Mouse (Mus musculus): ENCODE results near the gene Fam198b. TPM values are rescaled to one million over a fixed set of nuclear protein-coding genes. Genes with fewer than 3 reads are reported as not detected.

Fam198b gene
- polyA plus RNA-seq, 1 experiment from 2014 or later, result 6.0 TPM

DNA sequence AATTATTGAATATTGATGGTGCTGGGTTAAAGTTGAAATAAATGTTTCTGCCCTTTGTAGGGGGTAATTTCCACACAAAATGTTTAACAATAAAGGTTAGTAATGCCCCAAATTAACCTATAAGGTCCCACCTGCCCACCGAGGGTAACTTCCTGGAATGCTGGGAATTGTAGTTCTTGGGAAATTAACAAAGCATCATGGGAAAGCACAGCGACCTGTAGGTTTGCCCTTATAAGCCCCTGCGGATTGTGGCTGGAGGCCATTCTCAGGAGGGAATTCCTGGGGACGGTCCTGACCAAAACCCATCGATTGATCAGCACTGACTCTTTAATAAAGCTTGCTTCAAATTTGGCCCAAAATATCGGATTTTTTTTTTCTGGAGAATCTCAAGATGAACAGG is 33.7 kb upstream of the Fam198b start:
- Histone ChIP-seq H3K27ac (replicated peaks; ENCODE audit: low read depth, low read length) (no peak overlapping the region), H3K27me3 (ENCODE audit: control insufficient read depth, insufficient read depth, low read length) (no peaks in the 10 kb centered on the region)
- ATAC-seq (ENCODE audit: insufficient number of reproducible peaks, low FRiP score, low TSS enrichment, low read depth), result no peak

GRCm38 (mm10) chr3:79852108-79852507 is 32.2 kb upstream of the Fam198b start:
- Histone ChIP-seq H3K9ac (ENCODE audit: low read length) (no peak overlapping the region), H3K9me3 (ENCODE audit: control insufficient read depth, low read length) (no peaks in the 10 kb centered on the region), H3K4me3 (ENCODE audit: low read depth, low read length) (no peak overlapping the region), H3K27ac (replicated peaks; ENCODE audit: low read depth, low read length) (no peak overlapping the region), H3K36me3 (ENCODE audit: control insufficient read depth, insufficient read depth, low read length) (no peaks in the 10 kb centered on the region), H3K4me1 (ENCODE audit: control insufficient read depth, insufficient read depth, low read length) (no peaks in the 10 kb centered on the region), H3K27me3 (ENCODE audit: control insufficient read depth, insufficient read depth, low read length) (no peaks in the 10 kb centered on the region), H3K4me2 (ENCODE audit: low read depth, severe bottlenecking) (no peak overlapping the region)
- 69% methylated on average over 3 of the region's 3 CpGs for WGBS
- ATAC-seq (ENCODE audit: insufficient number of reproducible peaks, low FRiP score, low TSS enrichment, low read depth) (no peak), DNase-seq (ENCODE audit: low spot score) (no peak)

More for the DNA sequence above, 33.7 kb upstream of the Fam198b start:
- Histone ChIP-seq H3K4me2 (ENCODE audit: low read depth, severe bottlenecking) (no peak overlapping the region), H3K4me3 (ENCODE audit: low read depth, low read length) (no peak overlapping the region), H3K4me1 (ENCODE audit: control insufficient read depth, insufficient read depth, low read length) (no peaks in the 10 kb centered on the region), H3K9me3 (ENCODE audit: control insufficient read depth, low read length) (no peaks in the 10 kb centered on the region), H3K9ac (ENCODE audit: low read length) (no peak overlapping the region), H3K36me3 (ENCODE audit: control insufficient read depth, insufficient read depth, low read length) (no peaks in the 10 kb centered on the region)
- 38% methylated on average over 6 of the region's 6 CpGs for WGBS
- DNase-seq (ENCODE audit: low spot score), result no peak

DNA sequence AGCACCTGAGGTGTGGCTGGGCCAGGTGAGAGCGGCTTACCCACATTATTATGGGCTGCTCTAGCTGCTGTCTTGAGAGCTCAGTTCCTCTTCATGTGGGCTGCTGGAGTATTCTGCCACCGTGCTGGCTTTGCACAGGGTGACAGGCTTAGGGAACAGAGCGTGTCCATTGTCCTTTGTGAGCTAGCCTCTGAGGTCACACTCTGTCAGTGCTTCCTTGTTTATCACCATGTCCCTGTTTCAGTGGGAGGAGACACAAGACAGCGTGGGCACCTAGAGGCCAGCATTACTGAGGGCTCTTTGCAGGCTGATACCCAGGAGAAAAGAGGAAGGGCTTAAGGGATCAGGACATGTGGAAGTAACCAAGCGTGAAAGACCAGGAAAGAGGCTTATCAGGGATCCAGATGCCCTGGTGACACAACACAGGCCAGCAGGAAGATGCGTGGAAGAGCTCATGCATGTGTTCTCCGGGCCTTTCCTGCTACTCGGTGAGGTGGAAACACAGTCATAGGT is 31.6 kb upstream of the Fam198b start, which contains the start of gene Tmem144:
Tmem144 (minus strand) TSS at position 120 of the 513 bp plus-strand sequence.
- ATAC-seq (ENCODE audit: insufficient number of reproducible peaks, low FRiP score, low TSS enrichment, low read depth) (no peak), DNase-seq (ENCODE audit: low spot score) (no peak)
- Histone ChIP-seq H3K27ac (replicated peaks; ENCODE audit: low read depth, low read length) (no peak within 1 kb of the TSS), H3K4me2 (ENCODE audit: low read depth, severe bottlenecking) (no peak within 1 kb of the TSS), H3K9ac (ENCODE audit: low read length) (no peak within 1 kb of the TSS), H3K4me3 (ENCODE audit: low read depth, low read length) (no peak within 1 kb of the TSS), H3K9me3 (ENCODE audit: control insufficient read depth, low read length) (no peaks in the 10 kb centered on the region), H3K36me3 (ENCODE audit: control insufficient read depth, insufficient read depth, low read length) (no peaks in the 10 kb centered on the region), H3K4me1 (ENCODE audit: control insufficient read depth, insufficient read depth, low read length) (no peaks in the 10 kb centered on the region), H3K27me3 (ENCODE audit: control insufficient read depth, insufficient read depth, low read length) (no peaks in the 10 kb centered on the region)
- 78% methylated on average over 8 of the region's 8 CpGs for WGBS

DNA sequence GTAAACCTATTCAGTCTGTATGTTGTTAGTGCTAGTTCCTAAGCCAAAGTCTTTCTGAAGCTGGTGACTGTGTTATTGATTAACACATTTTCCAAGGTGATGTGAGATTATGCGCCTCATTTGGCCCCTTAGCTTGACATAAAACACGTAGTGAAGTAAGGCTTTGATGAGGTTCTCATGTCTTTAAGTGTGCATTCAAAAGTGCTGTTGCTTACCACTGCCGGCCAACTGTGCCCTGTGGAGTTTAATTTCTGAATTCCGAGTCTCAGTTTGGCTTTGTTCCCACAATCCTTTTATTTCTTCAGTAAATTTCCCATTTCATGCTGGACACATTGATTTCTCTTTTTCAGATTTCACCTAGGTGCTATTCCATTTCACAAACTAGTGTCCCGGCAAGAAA is 26.6 kb upstream of the Fam198b start:
- no peaks in the 10 kb centered on the region for H3K27me3 ChIP-seq (ENCODE audit: control insufficient read depth, insufficient read depth, low read length)
- no peak overlapping the region for H3K4me3 ChIP-seq (ENCODE audit: low read depth, low read length)
- no peaks in the 10 kb centered on the region for H3K4me1 ChIP-seq (ENCODE audit: control insufficient read depth, insufficient read depth, low read length)
- DNase-seq (ENCODE audit: low spot score) (no peak), ATAC-seq (ENCODE audit: insufficient number of reproducible peaks, low FRiP score, low TSS enrichment, low read depth) (no peak)
- WGBS, result 49% methylated on average over 5 of the region's 5 CpGs
- H3K36me3 ChIP-seq (ENCODE audit: control insufficient read depth, insufficient read depth, low read length), result no peaks in the 10 kb centered on the region
- no peak overlapping the region for H3K4me2 ChIP-seq (ENCODE audit: low read depth, severe bottlenecking)
- H3K9me3 ChIP-seq (ENCODE audit: control insufficient read depth, low read length), result no peaks in the 10 kb centered on the region
- no peak overlapping the region for H3K27ac ChIP-seq (replicated peaks; ENCODE audit: low read depth, low read length)
- H3K9ac ChIP-seq (ENCODE audit: low read length), result no peak overlapping the region

DNA sequence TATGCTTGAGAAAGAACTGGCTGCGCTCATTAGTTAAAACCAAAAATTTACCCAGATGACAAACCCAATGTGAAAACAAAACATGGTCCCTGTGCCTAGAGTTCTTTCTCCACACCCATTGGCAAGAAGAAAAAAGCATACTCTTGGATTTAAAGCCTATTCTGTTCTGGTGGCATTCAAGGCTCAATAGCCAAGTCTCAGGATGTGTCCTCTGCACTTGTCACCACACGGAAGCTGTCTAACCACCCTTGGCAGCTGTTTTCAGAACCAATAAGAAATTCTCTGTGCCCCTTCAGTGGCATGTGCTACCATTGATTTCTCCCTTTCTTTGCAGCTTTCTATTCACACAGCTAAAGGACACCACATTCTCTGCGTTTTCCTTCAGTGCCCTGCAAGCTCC is 26.1 kb upstream of the Fam198b start:
- no peaks in the 10 kb centered on the region for H3K36me3 ChIP-seq (ENCODE audit: control insufficient read depth, insufficient read depth, low read length)
- H3K4me1 ChIP-seq (ENCODE audit: control insufficient read depth, insufficient read depth, low read length), result no peaks in the 10 kb centered on the region
- no peaks in the 10 kb centered on the region for H3K9me3 ChIP-seq (ENCODE audit: control insufficient read depth, low read length)
- DNase-seq (ENCODE audit: low spot score) (no peak), ATAC-seq (ENCODE audit: insufficient number of reproducible peaks, low FRiP score, low TSS enrichment, low read depth) (no peak)
- no peak overlapping the region for H3K4me3 ChIP-seq (ENCODE audit: low read depth, low read length)
- no peak overlapping the region for H3K4me2 ChIP-seq (ENCODE audit: low read depth, severe bottlenecking)
- no peak overlapping the region for H3K9ac ChIP-seq (ENCODE audit: low read length)
- 81% methylated on average over 3 of the region's 3 CpGs for WGBS
- H3K27ac ChIP-seq (replicated peaks; ENCODE audit: low read depth, low read length), result no peak overlapping the region
- no peaks in the 10 kb centered on the region for H3K27me3 ChIP-seq (ENCODE audit: control insufficient read depth, insufficient read depth, low read length)

- 39% methylated on average over 7 of the region's 7 CpGs for WGBS
- no peak for ATAC-seq (ENCODE audit: insufficient number of reproducible peaks, low FRiP score, low TSS enrichment, low read depth)
- H3K4me3 ChIP-seq (ENCODE audit: low read depth, low read length), result no peak overlapping the region
- H3K4me1 ChIP-seq (ENCODE audit: control insufficient read depth, insufficient read depth, low read length), result peaks cover 3% of the 10 kb centered on the region; the same call in 1 of the 2 replicates
- no peak for DNase-seq (ENCODE audit: low spot score)
- H3K36me3 ChIP-seq (ENCODE audit: control insufficient read depth, insufficient read depth, low read length), result no peaks in the 10 kb centered on the region
- no peak overlapping the region for H3K9ac ChIP-seq (ENCODE audit: low read length)
- no peak overlapping the region for H3K4me2 ChIP-seq (ENCODE audit: low read depth, severe bottlenecking)
- no peaks in the 10 kb centered on the region for H3K9me3 ChIP-seq (ENCODE audit: control insufficient read depth, low read length)
- no peak overlapping the region for H3K27ac ChIP-seq (replicated peaks; ENCODE audit: low read depth, low read length)
- no peaks in the 10 kb centered on the region for H3K27me3 ChIP-seq (ENCODE audit: control insufficient read depth, insufficient read depth, low read length)
These were observed 19.5 kb upstream of the Fam198b start for GRCm38 (mm10) chr3:79864824-79865223.

GRCm38 (mm10) chr3:79866089-79866488 is 18.2 kb upstream of the Fam198b start:
- Histone ChIP-seq H3K4me3 (ENCODE audit: low read depth, low read length) (no peak overlapping the region), H3K4me2 (ENCODE audit: low read depth, severe bottlenecking) (no peak overlapping the region), H3K27me3 (ENCODE audit: control insufficient read depth, insufficient read depth, low read length) (no peaks in the 10 kb centered on the region), H3K4me1 (ENCODE audit: control insufficient read depth, insufficient read depth, low read length) (peaks cover 3% of the 10 kb centered on the region; the same call in 1 of the 2 replicates), H3K27ac (replicated peaks; ENCODE audit: low read depth, low read length) (no peak overlapping the region), H3K36me3 (ENCODE audit: control insufficient read depth, insufficient read depth, low read length) (no peaks in the 10 kb centered on the region), H3K9me3 (ENCODE audit: control insufficient read depth, low read length) (no peaks in the 10 kb centered on the region), H3K9ac (ENCODE audit: low read length) (no peak overlapping the region)
- ATAC-seq (ENCODE audit: insufficient number of reproducible peaks, low FRiP score, low TSS enrichment, low read depth) (no peak), DNase-seq (ENCODE audit: low spot score) (no peak)
- WGBS, result 92% methylated on average over 3 of the region's 3 CpGs

DNA sequence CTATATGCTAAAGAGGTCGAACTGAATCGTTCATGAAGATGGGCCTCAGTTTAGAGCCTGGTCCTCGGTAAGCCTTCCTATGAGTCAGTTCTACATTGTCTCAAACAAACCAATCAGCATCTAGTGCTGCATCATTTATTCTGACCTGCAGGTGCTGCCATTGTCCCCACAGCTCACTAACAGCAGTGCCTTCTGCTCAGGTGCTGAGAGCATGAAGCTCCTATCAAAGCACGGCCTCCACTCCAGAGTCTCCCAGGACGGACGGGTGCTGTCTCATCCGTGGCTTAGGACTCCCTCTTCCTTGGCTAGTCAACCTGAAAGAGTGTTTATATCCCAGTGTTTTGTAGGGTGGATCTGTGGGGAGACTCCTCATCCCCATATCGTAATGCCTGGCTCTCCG is 17.8 kb upstream of the Fam198b start:
- Histone ChIP-seq H3K9me3 (ENCODE audit: control insufficient read depth, low read length) (no peaks in the 10 kb centered on the region), H3K27ac (replicated peaks; ENCODE audit: low read depth, low read length) (no peak overlapping the region), H3K4me2 (ENCODE audit: low read depth, severe bottlenecking) (no peak overlapping the region), H3K27me3 (ENCODE audit: control insufficient read depth, insufficient read depth, low read length) (no peaks in the 10 kb centered on the region), H3K4me3 (ENCODE audit: low read depth, low read length) (no peak overlapping the region), H3K4me1 (ENCODE audit: control insufficient read depth, insufficient read depth, low read length) (peaks cover 3% of the 10 kb centered on the region; the same call in 1 of the 2 replicates), H3K9ac (ENCODE audit: low read length) (no peak overlapping the region), H3K36me3 (ENCODE audit: control insufficient read depth, insufficient read depth, low read length) (no peaks in the 10 kb centered on the region)
- DNase-seq (ENCODE audit: low spot score) (no peak), ATAC-seq (ENCODE audit: insufficient number of reproducible peaks, low FRiP score, low TSS enrichment, low read depth) (no peak)
- 89% methylated on average over 9 of the region's 9 CpGs for WGBS

DNA sequence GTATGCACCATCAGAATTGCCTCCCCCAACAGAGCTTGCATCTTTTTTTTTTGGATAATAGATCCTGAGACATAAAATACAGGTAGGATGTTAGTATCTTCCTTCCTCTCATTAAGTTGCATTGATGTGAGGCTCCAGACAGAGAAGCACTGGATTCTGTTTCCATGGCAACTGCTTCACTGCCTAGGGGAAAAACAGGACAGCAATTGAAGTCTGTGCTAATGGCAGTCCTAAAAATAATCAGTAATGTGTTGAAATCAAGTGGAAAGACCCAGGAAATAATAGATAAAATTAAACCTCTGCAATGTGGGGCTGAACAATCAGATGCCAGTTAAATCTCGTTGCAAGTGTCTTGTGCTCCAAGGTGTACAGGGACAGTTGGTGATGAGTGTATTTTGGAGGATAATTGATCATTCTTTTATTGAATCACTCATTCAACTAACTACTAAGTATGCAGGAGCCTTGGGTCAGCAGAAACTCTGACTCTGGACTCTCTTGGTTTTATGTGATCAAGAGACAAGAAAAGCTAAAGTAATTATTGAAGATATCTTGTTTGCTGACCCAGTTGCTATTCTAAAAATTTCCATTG is 17.1 kb upstream of the Fam198b start:
- no peaks in the 10 kb centered on the region for H3K9me3 ChIP-seq (ENCODE audit: control insufficient read depth, low read length)
- H3K27ac ChIP-seq (replicated peaks; ENCODE audit: low read depth, low read length), result no peak overlapping the region
- no peaks in the 10 kb centered on the region for H3K36me3 ChIP-seq (ENCODE audit: control insufficient read depth, insufficient read depth, low read length)
- 65% methylated on average over 1 of the region's 1 CpGs for WGBS
- H3K4me2 ChIP-seq (ENCODE audit: low read depth, severe bottlenecking), result no peak overlapping the region
- H3K9ac ChIP-seq (ENCODE audit: low read length), result no peak overlapping the region
- no peak for DNase-seq (ENCODE audit: low spot score)
- no peak for ATAC-seq (ENCODE audit: insufficient number of reproducible peaks, low FRiP score, low TSS enrichment, low read depth)
- H3K4me1 ChIP-seq (ENCODE audit: control insufficient read depth, insufficient read depth, low read length), result peaks cover 3% of the 10 kb centered on the region; the same call in 1 of the 2 replicates
- H3K27me3 ChIP-seq (ENCODE audit: control insufficient read depth, insufficient read depth, low read length), result no peaks in the 10 kb centered on the region
- H3K4me3 ChIP-seq (ENCODE audit: low read depth, low read length), result no peak overlapping the region

Measured in limb, embryonic 11.5 days (tissue).